Mouse (Mus musculus) heart, postnatal 10 days (tissue): ENCODE measurements at regions not wholly inside any gene's neighbourhood (a gene's known extent, or its start where the extent isn't known, plus 50 kb on each side); places are given as distances from the start of the nearest gene placed in this dataset.
A peak's percentile ranks its signal among the peaks of the same experiment; 100 is the strongest.

Experiments used
- DNase-seq, 2 experiments: peaks; one replicate each; pipeline ENCODE4 v3.0.0; 2021
- intact Hi-C: fragments of 180-260 bp; cut with DNase I; formaldehyde crosslinking; loops from one replicate; pipeline ENCODE4 v1.15.1; 2025

GRCm38 (mm10) chr14:9338220-9338619 lies 672.2 kb upstream of the 4930452B06Rik start:
- intact Hi-C loops, result no loop called here

GRCm38 (mm10) chr14:9337107-9337506 lies 671.1 kb upstream of the 4930452B06Rik start:
- intact Hi-C loops, result no loop called here
- DNase-seq, result no peak

More at GRCm38 (mm10) chr14:9338220-9338619, 672.2 kb upstream of the 4930452B06Rik start:
- no peak for DNase-seq

GRCm38 (mm10) chr14:9331593-9331992 lies 665.6 kb upstream of the 4930452B06Rik start:
- intact Hi-C loops, result no loop called here

GRCm38 (mm10) chr14:9330767-9331166 lies 664.7 kb upstream of the 4930452B06Rik start:
- intact Hi-C loops, result no loop called here
- no peak for DNase-seq

More at GRCm38 (mm10) chr14:9331593-9331992, 665.6 kb upstream of the 4930452B06Rik start:
- DNase-seq, result no peak

GRCm38 (mm10) chr14:9329839-9330485 lies 663.9 kb upstream of the 4930452B06Rik start:
- no peak for DNase-seq
- intact Hi-C loops, result no loop called here

- intact Hi-C loops, result no loop called here
- no peak for DNase-seq
Observed at GRCm38 (mm10) chr14:9327344-9327743, 661.3 kb upstream of the 4930452B06Rik start.

- intact Hi-C loops, result no loop called here
- peak; percentile 7 to 9 for DNase-seq
Observed at GRCm38 (mm10) chr14:9319842-9320241, 653.8 kb upstream of the 4930452B06Rik start.

GRCm38 (mm10) chr14:9318796-9319465 lies 652.9 kb upstream of the 4930452B06Rik start:
- no peak for DNase-seq
- intact Hi-C loops, result no loop called here

GRCm38 (mm10) chr14:9315224-9315623 lies 649.2 kb upstream of the 4930452B06Rik start:
- intact Hi-C loops, result no loop called here
- DNase-seq, result no peak

GRCm38 (mm10) chr14:9296145-9296544 lies 630.1 kb upstream of the 4930452B06Rik start:
- intact Hi-C loops, result no loop called here
- DNase-seq, result no peak

- no peak for DNase-seq
- intact Hi-C loops, result no loop called here
Observed at GRCm38 (mm10) chr14:9294555-9294954, 628.5 kb upstream of the 4930452B06Rik start.

- intact Hi-C loops, result no loop called here
- DNase-seq, result no peak
Observed at GRCm38 (mm10) chr14:9288103-9288502, 622.1 kb upstream of the 4930452B06Rik start.

- no peak for DNase-seq
- intact Hi-C loops, result no loop called here
Observed at GRCm38 (mm10) chr14:9285606-9286002, 619.6 kb upstream of the 4930452B06Rik start.

- no peak for DNase-seq
- intact Hi-C loops, result no loop called here
Observed at GRCm38 (mm10) chr14:9284976-9285605, 619.1 kb upstream of the 4930452B06Rik start.

- DNase-seq, result no peak
- intact Hi-C loops, result no loop called here
Observed at GRCm38 (mm10) chr14:9267282-9268091, 601.4 kb upstream of the 4930452B06Rik start.

- DNase-seq, result no peak
- intact Hi-C loops, result no loop called here
Observed at GRCm38 (mm10) chr14:9252017-9252416, 586.0 kb upstream of the 4930452B06Rik start.

GRCm38 (mm10) chr14:9245266-9245665 lies 579.2 kb upstream of the 4930452B06Rik start:
- intact Hi-C loops, result loop anchor here (10.0 kb wide), 1 partner anchor 60 kb away; no protein-coding TSS in a partner anchor
- peak; percentile 22 to 29 for DNase-seq

GRCm38 (mm10) chr14:9243336-9243735 lies 577.3 kb upstream of the 4930452B06Rik start:
- no peak for DNase-seq
- intact Hi-C loops, result loop anchor here (10.0 kb wide), 1 partner anchor 61 kb away; no protein-coding TSS in a partner anchor

GRCm38 (mm10) chr14:9242118-9242517 lies 576.1 kb upstream of the 4930452B06Rik start:
- no peak for DNase-seq
- intact Hi-C loops, result loop anchor here (10.0 kb wide), 1 partner anchor 63 kb away; no protein-coding TSS in a partner anchor

GRCm38 (mm10) chr14:9227670-9228069 lies 561.6 kb upstream of the 4930452B06Rik start:
- intact Hi-C loops, result no loop called here
- DNase-seq, result no peak

- intact Hi-C loops, result no loop called here
- no peak for DNase-seq
Observed at GRCm38 (mm10) chr14:9200246-9200645, 534.2 kb upstream of the 4930452B06Rik start.
